Mouse (Mus musculus): ENCODE measurements around the gene Morn3. TPM values are rescaled to one million over a fixed set of nuclear protein-coding genes. Genes with fewer than 3 reads are reported as not detected.

Morn3 gene
- not detected for polyA plus RNA-seq (2014; fragmentation: Illumina TruSeq; extraction: RNeasy Lipid Tissue Mini Kit (QIAGEN cat#74804); ENCODE audit: low read depth, low replicate concordance)

GRCm38 (mm10) chr5:123046916-123047315, at the start of gene Morn3:
TSS of gene Morn3 (minus strand) at chr5:123047016.

GRCm38 (mm10) chr5:123068115-123068514, 21.3 kb upstream of the Morn3 start, which contains the start of gene Tmem120b:
TSS of gene Tmem120b (plus strand) at chr5:123068415.

GRCm38 (mm10) chr5:123014753-123015701, 31.8 kb downstream of the Morn3 start, which contains the start of gene Orai1:
TSS of gene Orai1 (plus strand) at chr5:123015074.

GRCm38 (mm10) chr5:122989551-122990330, 57.1 kb downstream of the Morn3 start, which contains the start of gene Kdm2b:
TSS of gene Kdm2b (minus strand) at chr5:122989823.

Other genes starting within 250 kb of the Morn3 start
- 228 TPM for gene Anapc5, start 225.7 kb downstream of the Morn3 start, polyA plus RNA-seq (2014; fragmentation: Illumina TruSeq; extraction: RNeasy Lipid Tissue Mini Kit (QIAGEN cat#74804); ENCODE audit: low read depth, low replicate concordance)
- gene Rnf34, start 197.0 kb downstream of the Morn3 start, polyA plus RNA-seq (2014; fragmentation: Illumina TruSeq; extraction: RNeasy Lipid Tissue Mini Kit (QIAGEN cat#74804); ENCODE audit: low read depth, low replicate concordance): 12.5 TPM
- gene Kdm2b, start 57.2 kb downstream of the Morn3 start, polyA plus RNA-seq (2014; fragmentation: Illumina TruSeq; extraction: RNeasy Lipid Tissue Mini Kit (QIAGEN cat#74804); ENCODE audit: low read depth, low replicate concordance): 15.8 TPM
- gene Orai1, start 31.9 kb downstream of the Morn3 start, polyA plus RNA-seq (2014; fragmentation: Illumina TruSeq; extraction: RNeasy Lipid Tissue Mini Kit (QIAGEN cat#74804); ENCODE audit: low read depth, low replicate concordance): 2.4 TPM
- 4.0 TPM for gene Tmem120b, start 21.4 kb upstream of the Morn3 start, polyA plus RNA-seq (2014; fragmentation: Illumina TruSeq; extraction: RNeasy Lipid Tissue Mini Kit (QIAGEN cat#74804); ENCODE audit: low read depth, low replicate concordance)
- gene Rhof, start 85.7 kb upstream of the Morn3 start, polyA plus RNA-seq (2014; fragmentation: Illumina TruSeq; extraction: RNeasy Lipid Tissue Mini Kit (QIAGEN cat#74804); ENCODE audit: low read depth, low replicate concordance): not detected
- 1.6 TPM for gene Setd1b, start 95.2 kb upstream of the Morn3 start, polyA plus RNA-seq (2014; fragmentation: Illumina TruSeq; extraction: RNeasy Lipid Tissue Mini Kit (QIAGEN cat#74804); ENCODE audit: low read depth, low replicate concordance)
- gene Psmd9, start 122.4 kb upstream of the Morn3 start, polyA plus RNA-seq (2014; fragmentation: Illumina TruSeq; extraction: RNeasy Lipid Tissue Mini Kit (QIAGEN cat#74804); ENCODE audit: low read depth, low replicate concordance): 7.2 TPM
- 48.6 TPM for gene Hpd, start 135.7 kb upstream of the Morn3 start, polyA plus RNA-seq (2014; fragmentation: Illumina TruSeq; extraction: RNeasy Lipid Tissue Mini Kit (QIAGEN cat#74804); ENCODE audit: low read depth, low replicate concordance)
- gene Wdr66, start 205.1 kb upstream of the Morn3 start, polyA plus RNA-seq (2014; fragmentation: Illumina TruSeq; extraction: RNeasy Lipid Tissue Mini Kit (QIAGEN cat#74804); ENCODE audit: low read depth, low replicate concordance): 0.97 TPM